Mouse (Mus musculus): Measurements from ENCODE around the gene Gm45717.
A peak's percentile ranks its signal among the peaks of the same experiment; 100 is the strongest.
"Not testable (repeated sequence)": the region's sequence is repeated elsewhere in the genome, so short reads cannot be mapped to it uniquely, and the experiment has no call there.

The Gm45717 gene

GRCm38 (mm10) chr7:140968710-140969109 is 13.0 kb upstream of the Gm45717 start:
- not testable (repeated sequence) for DNase-seq (ENCODE audit: low spot score in 2 of 2)

GRCm38 (mm10) chr7:140967862-140968591 is 12.3 kb upstream of the Gm45717 start:
- no peak for DNase-seq (ENCODE audit: low spot score in 2 of 2)

- no peak for DNase-seq (ENCODE audit: low spot score in 2 of 2)
Measured at GRCm38 (mm10) chr7:140966921-140967320, 11.2 kb upstream of the Gm45717 start, which contains the start of gene Ifitm1. Gene Ifitm1 (plus strand): TSS chr7:140967221.

DNA sequence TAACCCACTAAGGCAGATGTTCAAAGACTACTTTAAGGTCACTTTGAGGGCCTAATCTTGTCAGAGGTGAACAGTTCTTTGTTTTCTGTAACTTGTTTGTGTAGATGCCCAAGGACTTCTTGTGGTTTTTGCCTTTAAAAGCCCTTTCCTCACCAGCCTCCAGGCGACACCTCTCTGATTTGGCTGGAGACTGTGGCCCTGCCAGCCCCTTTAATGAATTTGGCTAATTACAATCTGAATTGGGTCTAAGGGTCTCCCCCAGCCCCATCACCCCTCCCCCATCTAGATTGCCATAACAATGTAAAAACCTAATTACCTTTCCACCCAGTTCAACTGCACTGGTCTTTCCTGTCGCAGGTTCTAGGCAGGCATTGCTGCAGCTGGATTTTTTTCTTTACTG is 7.0 kb upstream of the Gm45717 start:
- DNase-seq (ENCODE audit: low spot score in 2 of 2) = no peak

GRCm38 (mm10) chr7:140961416-140961815 is 5.7 kb upstream of the Gm45717 start:
- no peak for DNase-seq (ENCODE audit: low spot score in 2 of 2)

DNA sequence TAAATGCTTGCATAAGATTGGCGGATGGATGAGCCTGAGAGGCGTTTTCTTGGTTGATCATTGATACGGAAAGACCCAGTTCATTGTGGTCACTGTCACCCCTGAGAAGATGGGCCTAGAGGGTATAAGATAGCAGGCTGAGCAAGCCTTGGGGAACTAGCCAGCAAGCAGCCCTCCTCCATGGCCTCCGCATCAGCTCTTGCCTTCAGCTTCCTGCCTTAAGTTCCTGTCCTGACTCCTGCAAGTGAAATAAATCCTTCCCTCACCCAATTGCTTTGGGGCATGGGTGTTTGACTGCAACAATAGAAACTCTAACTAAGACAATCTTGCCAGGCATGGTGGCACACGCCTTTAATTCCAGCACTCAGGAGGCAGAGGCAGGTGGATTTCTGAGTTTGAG is 4.3 kb upstream of the Gm45717 start:
- no peak for DNase-seq (ENCODE audit: low spot score in 2 of 2)

DNA sequence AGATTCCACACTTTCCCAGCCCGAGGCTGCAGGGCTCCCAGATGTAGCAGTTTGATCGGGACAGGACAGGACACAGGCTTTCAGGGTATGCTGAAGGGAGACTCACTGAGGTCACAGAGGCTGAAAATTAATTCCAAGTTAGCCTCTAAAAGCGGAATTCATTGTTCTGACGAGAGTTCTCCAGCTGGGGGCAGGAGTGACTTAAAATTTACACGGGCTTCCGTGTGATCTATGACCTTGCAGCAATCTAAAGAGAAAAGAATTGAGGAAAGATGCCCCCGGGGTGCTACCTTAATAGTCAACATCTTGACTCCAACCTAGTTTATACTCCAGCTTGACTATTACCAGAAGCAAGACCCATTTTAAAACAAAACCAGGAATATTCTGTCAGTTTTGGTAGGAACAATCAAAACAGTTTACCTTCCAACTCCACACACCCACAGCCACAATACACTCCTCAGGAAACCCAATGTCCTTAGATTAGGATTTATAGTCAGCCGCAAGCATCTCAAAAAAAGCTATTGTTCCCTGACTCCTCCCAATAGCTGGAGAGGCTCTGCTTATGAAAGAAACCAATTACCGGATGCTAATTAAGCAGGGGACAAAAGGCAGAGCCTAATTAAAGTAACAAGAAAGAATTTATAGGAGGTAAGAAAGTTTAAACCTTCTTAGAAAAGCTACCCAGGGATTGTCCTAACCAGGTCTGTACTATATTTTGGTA is 3.6 kb upstream of the Gm45717 start:
- no peak for DNase-seq (ENCODE audit: low spot score in 2 of 2)

GRCm38 (mm10) chr7:140956556-140956869 is 776 bp upstream of the Gm45717 start:
- DNase-seq (ENCODE audit: low spot score in 2 of 2) = no peak

GRCm38 (mm10) chr7:140955342-140955741 is 395 bp downstream of the Gm45717 start:
- DNase-seq (ENCODE audit: low spot score in 2 of 2) = no peak

GRCm38 (mm10) chr7:140954733-140955071 is 1.0 kb downstream of the Gm45717 start:
- no peak for DNase-seq (ENCODE audit: low spot score in 2 of 2)

- peak in 1 of 2 experiments; percentile 10 for DNase-seq (ENCODE audit: low spot score in 2 of 2)
Measured at GRCm38 (mm10) chr7:140953800-140954732, 1.7 kb downstream of the Gm45717 start.

- no peak for DNase-seq (ENCODE audit: low spot score in 2 of 2)
Measured at GRCm38 (mm10) chr7:140953133-140953532, 2.6 kb downstream of the Gm45717 start.

DNA sequence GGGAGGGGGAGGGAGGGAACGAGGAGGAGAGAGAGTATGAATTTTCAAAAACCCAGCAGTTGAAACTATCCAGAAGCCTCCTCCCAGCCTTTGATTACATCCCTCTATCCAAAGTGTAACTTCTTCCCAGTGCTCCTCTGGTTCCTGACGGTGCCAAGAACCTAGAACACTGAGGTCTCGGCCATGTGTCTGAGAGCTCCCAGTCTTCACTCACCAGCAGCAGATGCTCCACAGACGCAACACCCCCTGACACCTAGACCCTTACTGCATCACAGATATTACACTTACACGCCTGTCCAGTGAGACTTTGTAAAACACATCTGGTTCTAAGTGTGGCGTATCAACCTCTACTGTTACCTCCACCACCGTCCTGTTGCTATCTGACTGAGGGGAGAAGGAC is 3.3 kb downstream of the Gm45717 start:
- no peak for DNase-seq (ENCODE audit: low spot score in 2 of 2)

DNA sequence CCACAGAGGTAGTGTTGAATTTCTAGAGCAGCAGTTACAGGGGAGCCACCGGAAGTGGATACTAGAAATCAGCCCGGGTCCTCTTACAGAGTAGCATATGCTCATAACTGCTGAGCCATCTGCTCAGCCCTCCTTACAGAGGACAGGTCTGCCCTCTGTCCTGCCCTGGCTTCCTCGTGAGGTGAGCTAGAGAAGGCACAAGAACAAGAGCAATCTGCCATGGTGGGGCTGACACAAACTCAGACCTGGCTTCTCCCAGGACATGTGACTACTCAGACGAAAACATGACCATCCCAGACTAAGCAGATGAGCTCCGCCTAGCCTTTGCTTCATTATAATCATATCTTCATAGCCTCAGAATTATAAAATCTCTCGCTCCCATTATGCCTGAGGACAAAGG is 4.0 kb downstream of the Gm45717 start:
- no peak for DNase-seq (ENCODE audit: low spot score in 2 of 2)

GRCm38 (mm10) chr7:140951051-140951450 is 4.7 kb downstream of the Gm45717 start:
- DNase-seq (ENCODE audit: low spot score in 2 of 2) = no peak

GRCm38 (mm10) chr7:140949824-140950530 is 5.8 kb downstream of the Gm45717 start, which contains the start of gene Ifitm5:
Gene Ifitm5 (minus strand): TSS chr7:140950291.
- no peak for DNase-seq (ENCODE audit: low spot score in 2 of 2)

- DNase-seq (ENCODE audit: low spot score in 2 of 2) = no peak
Measured at GRCm38 (mm10) chr7:140949255-140949654, 6.5 kb downstream of the Gm45717 start.

- DNase-seq (ENCODE audit: low spot score in 2 of 2) = no peak
Measured at GRCm38 (mm10) chr7:140948161-140948560, 7.6 kb downstream of the Gm45717 start.

DNA sequence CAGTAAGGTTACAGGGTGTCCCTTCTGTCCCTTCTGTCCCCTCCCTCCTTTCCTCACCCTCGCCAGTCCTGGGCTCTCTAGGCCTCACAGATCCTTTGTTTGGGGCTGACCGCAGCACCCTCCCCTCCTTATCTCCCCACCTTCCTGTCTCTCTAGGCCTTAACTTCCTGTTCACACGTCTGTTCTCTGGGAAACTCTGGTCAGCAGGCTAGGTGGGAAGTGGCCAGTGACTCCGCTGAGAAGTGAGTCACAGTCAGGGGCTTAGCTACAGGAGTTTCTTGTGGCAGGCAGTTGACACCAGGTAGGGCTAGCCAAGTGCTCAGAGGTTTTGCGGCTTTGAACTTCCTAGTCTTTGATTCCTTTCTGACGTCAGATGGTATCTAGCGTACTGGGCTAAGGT is 8.8 kb downstream of the Gm45717 start:
- DNase-seq (ENCODE audit: low spot score in 2 of 2) = peak in 1 of 2 experiments; percentile 3

DNA sequence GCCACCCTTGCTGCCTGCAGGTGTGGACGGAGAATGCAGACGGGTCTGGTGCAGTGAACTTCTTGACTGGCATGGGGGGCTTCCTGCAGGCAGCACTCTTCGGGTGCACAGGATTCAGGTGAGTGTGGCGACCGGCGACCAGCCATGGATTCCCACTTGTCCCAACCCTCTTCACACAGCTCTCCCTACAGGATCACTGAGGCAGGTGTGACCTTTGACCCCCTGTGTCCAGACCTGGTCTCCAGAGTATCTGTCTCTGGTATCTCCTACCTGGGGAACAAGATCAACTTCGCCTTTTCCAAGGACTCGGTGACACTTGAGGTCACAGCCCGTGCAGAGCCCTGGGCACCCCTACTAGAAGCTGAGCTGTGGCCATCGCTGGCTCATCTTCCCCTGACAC is 9.4 kb downstream of the Gm45717 start:
- DNase-seq (ENCODE audit: low spot score in 2 of 2) = no peak

DNA sequence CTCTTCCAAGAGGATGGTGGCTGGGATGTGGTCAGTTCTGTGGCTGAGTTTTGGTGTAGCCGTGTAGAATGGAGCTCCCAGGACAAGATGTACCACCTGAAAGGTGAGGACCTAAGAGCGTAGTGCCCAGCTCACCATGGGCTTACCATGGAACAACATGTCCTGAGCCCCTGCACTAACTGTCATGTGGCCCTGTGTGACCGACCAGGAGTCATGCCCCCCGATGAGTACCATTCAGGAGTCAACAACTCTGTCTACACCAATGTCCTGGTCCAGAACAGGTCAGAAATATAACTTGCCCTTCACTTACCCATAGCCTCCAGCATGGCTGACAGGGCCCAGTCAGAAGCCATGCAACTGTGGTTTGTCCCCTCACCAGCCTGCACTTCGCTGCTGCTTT is 10.5 kb downstream of the Gm45717 start:
- peak in 1 of 2 experiments; percentile 2 for DNase-seq (ENCODE audit: low spot score in 2 of 2)

DNA sequence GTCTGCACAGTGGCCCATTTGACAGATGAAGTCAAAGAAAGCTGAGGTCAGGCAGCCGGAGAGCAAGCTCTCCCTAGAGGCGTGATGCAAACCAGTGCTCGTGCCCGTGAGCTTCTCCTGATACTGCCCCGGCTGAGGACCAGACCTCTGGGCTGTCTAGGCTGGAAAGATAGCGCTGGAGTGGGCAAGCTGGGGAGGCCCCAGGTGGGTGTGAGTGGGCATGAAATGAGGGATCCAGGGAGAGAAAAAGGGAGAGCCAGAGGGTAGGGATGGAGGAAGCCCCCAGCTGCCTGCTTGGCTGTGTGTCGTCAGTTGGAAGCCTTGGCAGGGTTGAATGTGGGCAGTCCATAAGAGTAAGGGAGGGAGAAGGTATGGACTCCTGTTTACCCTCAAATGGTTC is 11.5 kb downstream of the Gm45717 start:
- no peak for DNase-seq (ENCODE audit: low spot score in 2 of 2)
